Mouse (Mus musculus): ENCODE results near the gene Nova1.

- TF ChIP-seq GATA1 (IDR thresholded peaks at IDR 0.05; ENCODE audit: borderline replicate concordance, low read length): no peak
- no peak for TF ChIP-seq CTCF (IDR thresholded peaks at IDR 0.05; ENCODE audit: low read depth, low read length)
- no peak for TF ChIP-seq POLR2AphosphoS5 (IDR thresholded peaks at IDR 0.05; ENCODE audit: insufficient replicate concordance, low read depth, low read length)
- no peak for TF ChIP-seq GATA2 (IDR thresholded peaks at IDR 0.05; ENCODE audit: borderline replicate concordance, low read depth, low read length)
- no peak for TF ChIP-seq TAL1 (conservative IDR thresholded peaks at IDR 0.05; ENCODE audit: low read depth, low read length)
These were observed 2.4 kb downstream of the Nova1 start for GRCm38 (mm10) chr12:46816291-46816690.

Data from G1E (cell line).